Mouse (Mus musculus) testis, adult 2 months (tissue): ENCODE measurements around the gene Mob3a.

Experiments used
- CTCF ChIP-seq: fragments of 200-500 bp; IDR thresholded peaks from 2 replicates; pipeline ENCODE4 v1.5.1; 2012; ENCODE audit warnings: low read depth, mild to moderate bottlenecking, inconsistent platforms, low read length, moderate library complexity; ENCODE audit not compliant: control insufficient read depth, insufficient read depth, insufficient replicate concordance
- POLR2A ChIP-seq: fragments of 200-500 bp; IDR thresholded peaks from 2 replicates; pipeline ENCODE4 v1.6.1; 2012; ENCODE audit warnings: low read depth, mild to moderate bottlenecking, inconsistent platforms, low read length, moderate library complexity; ENCODE audit not compliant: control insufficient read depth

GRCm38 (mm10) chr10:80653156-80653720 lies 48.5 kb downstream of the Mob3a start:
- TF ChIP-seq POLR2A = no peak
- no peak for TF ChIP-seq CTCF
